Mouse (Mus musculus): ENCODE measurements around the gene Aldh1b1. TPM values are rescaled to one million over a fixed set of nuclear protein-coding genes. Genes with fewer than 3 reads are reported as not detected.

Aldh1b1 gene
- total RNA-seq (2014; rRNA removed) (17.6 and 20.3 TPM in 2 replicates), polyA plus RNA-seq (2015; fragmentation: Nextera tagmentation; extraction: Ambion mirVana) (22.6 and 23.6 TPM in 2 replicates)

DNA sequence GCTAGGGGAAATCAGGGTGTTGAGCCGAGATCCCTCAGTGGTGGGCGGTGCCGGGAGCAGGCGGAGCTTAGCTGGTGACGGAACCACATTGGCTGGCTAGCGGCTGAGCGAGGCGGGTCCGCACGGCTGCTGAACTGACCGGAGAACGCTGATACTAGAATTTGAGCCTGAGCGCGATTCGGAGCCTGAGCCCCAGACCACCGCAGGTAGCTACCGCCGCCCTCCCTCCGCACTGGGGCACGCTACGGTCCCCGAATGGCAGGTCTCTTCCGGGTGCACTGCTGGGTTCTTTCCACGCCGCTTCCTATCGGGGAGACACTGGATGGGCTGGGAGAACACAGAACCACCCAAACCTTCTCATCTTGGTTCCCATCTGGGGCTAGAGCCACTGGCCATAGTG lies at the start of gene Aldh1b1:
Aldh1b1 (plus strand) TSS at position 59 of the 400 bp plus-strand sequence.
- Histone ChIP-seq H3K4me1 (ENCODE audit: insufficient read depth, low read length) (peaks cover 5% of the 10 kb centered on the region; the same call in 1 of the 2 replicates), H3K9me3 (ENCODE audit: low read length) (no peaks in the 10 kb centered on the region), H3K9ac (replicated peaks; ENCODE audit: low read length, poor library complexity, severe bottlenecking) (peak within 1 kb of the TSS; percentile 65), H3K27me3 (ENCODE audit: insufficient read depth, low read length) (no peaks in the 10 kb centered on the region), H3K36me3 (ENCODE audit: insufficient read depth, low read length) (peaks cover 4% of the 10 kb centered on the region; the same call in 1 of the 2 replicates), H3K4me3 (ENCODE audit: low read depth, low read length) (peak within 1 kb of the TSS; percentile 54), H3K4me2 (ENCODE audit: low read depth, low read length, poor library complexity, severe bottlenecking) (peak within 1 kb of the TSS; percentile 78), H3K27ac (ENCODE audit: low read depth, low read length) (peak within 1 kb of the TSS; percentile 62; the same call in 1 of the 2 replicates)
- DNase-seq (ENCODE audit: low spot score), result peak; percentile 77
- no peak for TF ChIP-seq CTCF (IDR thresholded peaks at IDR 0.05)
- WGBS, result under 1% methylated on average over 26 of the region's 26 CpGs
- peak; percentile 70 for ATAC-seq (ENCODE audit: low FRiP score)

DNA sequence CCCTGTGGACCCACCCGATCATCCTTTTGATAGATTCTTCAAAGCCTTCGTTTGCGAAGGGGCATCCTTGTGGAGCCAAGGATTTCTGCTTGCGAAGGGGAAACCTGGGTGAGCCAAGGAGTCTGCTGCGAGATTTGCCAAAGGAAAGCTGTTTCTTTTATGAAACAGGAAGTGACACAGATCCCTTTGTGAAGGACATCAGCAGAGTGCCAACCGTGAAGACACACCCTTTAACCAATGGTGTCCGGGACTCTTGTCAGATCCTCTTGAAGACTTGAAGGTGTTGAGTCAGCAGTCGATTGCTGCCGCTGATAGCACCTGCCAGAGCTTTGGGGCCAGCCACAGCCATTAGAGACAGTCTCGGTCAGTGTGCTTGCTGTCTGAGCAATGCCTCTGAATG lies 49.4 kb upstream of the Aldh1b1 start:
- no peak for DNase-seq (ENCODE audit: low spot score)
- 87% methylated on average over 10 of the region's 10 CpGs for WGBS
- no peak for ATAC-seq (ENCODE audit: low FRiP score)

DNA sequence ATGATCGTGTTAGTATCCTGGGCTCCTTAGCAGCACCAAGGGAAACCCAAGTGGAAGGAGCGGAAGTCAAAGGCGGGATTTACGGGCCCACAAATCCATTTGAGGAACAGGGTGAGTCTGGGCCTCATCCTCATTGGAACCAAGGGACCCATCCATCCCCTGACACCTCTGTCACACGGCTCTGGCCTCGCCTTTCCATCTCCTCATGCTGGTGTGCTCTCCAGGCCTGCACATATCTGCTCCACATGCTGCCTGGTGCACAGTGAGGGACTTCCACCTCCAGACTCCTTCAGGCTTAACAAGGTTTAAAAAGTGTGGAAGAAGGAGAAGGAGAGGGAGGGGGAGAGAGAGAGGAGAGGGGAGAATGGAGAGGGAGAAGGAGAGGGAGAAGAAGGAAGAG lies 48.3 kb upstream of the Aldh1b1 start:
- Histone ChIP-seq H3K4me2 (ENCODE audit: low read depth, low read length, poor library complexity, severe bottlenecking) (no peak overlapping the region), H3K27ac (ENCODE audit: low read depth, low read length) (no peak overlapping the region), H3K4me1 (ENCODE audit: insufficient read depth, low read length) (no peaks in the 10 kb centered on the region), H3K36me3 (ENCODE audit: insufficient read depth, low read length) (no peaks in the 10 kb centered on the region), H3K27me3 (ENCODE audit: insufficient read depth, low read length) (no peaks in the 10 kb centered on the region; the same call in 1 of the 2 replicates), H3K9ac (replicated peaks; ENCODE audit: low read length, poor library complexity, severe bottlenecking) (no peak overlapping the region), H3K9me3 (ENCODE audit: low read length) (no peaks in the 10 kb centered on the region), H3K4me3 (ENCODE audit: low read depth, low read length) (no peak overlapping the region)
- 88% methylated on average over 6 of the region's 6 CpGs for WGBS
- ATAC-seq (ENCODE audit: low FRiP score), result no peak
- no peak for DNase-seq (ENCODE audit: low spot score)
- no peak for TF ChIP-seq CTCF (IDR thresholded peaks at IDR 0.05)

More for the DNA sequence above, 49.4 kb upstream of the Aldh1b1 start:
- no peak for TF ChIP-seq CTCF (IDR thresholded peaks at IDR 0.05)
- Histone ChIP-seq H3K4me1 (ENCODE audit: insufficient read depth, low read length) (no peaks in the 10 kb centered on the region), H3K4me2 (ENCODE audit: low read depth, low read length, poor library complexity, severe bottlenecking) (no peak overlapping the region), H3K9me3 (ENCODE audit: low read length) (no peaks in the 10 kb centered on the region), H3K36me3 (ENCODE audit: insufficient read depth, low read length) (no peaks in the 10 kb centered on the region), H3K4me3 (ENCODE audit: low read depth, low read length) (no peak overlapping the region), H3K27me3 (ENCODE audit: insufficient read depth, low read length) (no peaks in the 10 kb centered on the region; the same call in 1 of the 2 replicates), H3K27ac (ENCODE audit: low read depth, low read length) (no peak overlapping the region), H3K9ac (replicated peaks; ENCODE audit: low read length, poor library complexity, severe bottlenecking) (no peak overlapping the region)

DNA sequence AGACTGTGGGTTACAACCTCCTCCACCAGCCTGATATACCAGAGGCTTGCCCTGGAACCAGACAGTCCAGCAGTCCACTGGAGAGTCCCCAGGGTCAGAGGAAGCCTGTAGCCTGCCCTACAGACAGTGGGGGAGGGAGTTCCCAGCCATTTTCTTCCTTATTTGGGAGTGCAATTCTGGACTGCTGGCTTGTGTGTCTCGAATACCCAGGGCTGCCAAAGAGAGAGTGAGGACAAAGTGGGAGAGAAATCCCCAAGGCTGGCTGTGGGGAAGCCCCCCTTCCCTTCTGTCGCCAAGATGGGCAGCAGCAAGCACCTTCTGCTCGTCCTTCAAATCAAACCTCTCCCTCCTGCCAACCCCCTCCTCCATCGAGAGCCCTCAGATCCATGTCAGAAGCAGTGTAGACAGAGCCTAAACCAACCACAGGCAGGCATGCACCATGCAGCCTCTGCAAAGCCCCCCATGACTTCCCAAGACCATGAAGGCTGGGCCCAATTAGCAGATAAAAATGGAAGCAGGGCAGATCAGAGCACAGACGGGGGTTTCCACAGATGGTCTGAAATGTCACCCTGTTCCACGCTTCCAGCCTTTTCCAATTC lies 45.5 kb upstream of the Aldh1b1 start:
- no peak overlapping the region for H3K9ac ChIP-seq (replicated peaks; ENCODE audit: low read length, poor library complexity, severe bottlenecking)
- ATAC-seq (ENCODE audit: low FRiP score) (no peak), DNase-seq (ENCODE audit: low spot score) (peak; percentile 46)
- no peak overlapping the region for H3K4me2 ChIP-seq (ENCODE audit: low read depth, low read length, poor library complexity, severe bottlenecking)
- H3K9me3 ChIP-seq (ENCODE audit: low read length), result no peaks in the 10 kb centered on the region
- H3K36me3 ChIP-seq (ENCODE audit: insufficient read depth, low read length), result no peaks in the 10 kb centered on the region
- no peak overlapping the region for H3K27ac ChIP-seq (ENCODE audit: low read depth, low read length)
- H3K4me3 ChIP-seq (ENCODE audit: low read depth, low read length), result no peak overlapping the region
- 47% methylated on average over 6 of the region's 6 CpGs for WGBS
- TF ChIP-seq CTCF (IDR thresholded peaks at IDR 0.05), result no peak
- peaks cover 3% of the 10 kb centered on the region; the same call in 1 of the 2 replicates for H3K27me3 ChIP-seq (ENCODE audit: insufficient read depth, low read length)
- no peaks in the 10 kb centered on the region for H3K4me1 ChIP-seq (ENCODE audit: insufficient read depth, low read length)

DNA sequence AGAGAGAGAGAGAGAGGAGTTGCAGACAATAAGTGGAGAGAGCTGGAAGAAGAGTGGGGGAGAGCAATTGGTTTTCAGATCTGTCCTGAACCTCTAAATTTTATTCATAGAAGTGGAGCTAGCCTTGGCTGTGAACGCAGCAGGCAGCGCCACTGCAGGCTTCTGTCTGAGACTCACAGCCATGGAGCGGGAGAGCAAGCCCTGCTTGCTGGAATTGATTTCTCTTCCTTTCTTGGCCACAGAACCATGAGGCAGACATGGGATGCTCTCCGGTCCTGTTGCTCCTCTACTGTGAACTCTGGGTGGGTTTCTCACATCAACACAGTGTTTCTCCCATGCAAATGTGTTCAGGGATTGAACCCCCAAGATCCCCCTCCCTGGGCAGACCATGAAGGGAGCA lies 44.7 kb upstream of the Aldh1b1 start:
- H3K4me3 ChIP-seq (ENCODE audit: low read depth, low read length), result no peak overlapping the region
- H3K36me3 ChIP-seq (ENCODE audit: insufficient read depth, low read length), result no peaks in the 10 kb centered on the region
- H3K27ac ChIP-seq (ENCODE audit: low read depth, low read length), result peak overlapping the region; percentile 26; the same call in 1 of the 2 replicates
- no peak overlapping the region for H3K4me2 ChIP-seq (ENCODE audit: low read depth, low read length, poor library complexity, severe bottlenecking)
- no peak for TF ChIP-seq CTCF (IDR thresholded peaks at IDR 0.05)
- no peak for ATAC-seq (ENCODE audit: low FRiP score)
- peaks cover 5% of the 10 kb centered on the region; the same call in 1 of the 2 replicates for H3K27me3 ChIP-seq (ENCODE audit: insufficient read depth, low read length)
- 46% methylated on average over 4 of the region's 4 CpGs for WGBS
- no peak overlapping the region for H3K9ac ChIP-seq (replicated peaks; ENCODE audit: low read length, poor library complexity, severe bottlenecking)
- H3K4me1 ChIP-seq (ENCODE audit: insufficient read depth, low read length), result no peaks in the 10 kb centered on the region
- DNase-seq (ENCODE audit: low spot score), result no peak
- no peaks in the 10 kb centered on the region for H3K9me3 ChIP-seq (ENCODE audit: low read length)

DNA sequence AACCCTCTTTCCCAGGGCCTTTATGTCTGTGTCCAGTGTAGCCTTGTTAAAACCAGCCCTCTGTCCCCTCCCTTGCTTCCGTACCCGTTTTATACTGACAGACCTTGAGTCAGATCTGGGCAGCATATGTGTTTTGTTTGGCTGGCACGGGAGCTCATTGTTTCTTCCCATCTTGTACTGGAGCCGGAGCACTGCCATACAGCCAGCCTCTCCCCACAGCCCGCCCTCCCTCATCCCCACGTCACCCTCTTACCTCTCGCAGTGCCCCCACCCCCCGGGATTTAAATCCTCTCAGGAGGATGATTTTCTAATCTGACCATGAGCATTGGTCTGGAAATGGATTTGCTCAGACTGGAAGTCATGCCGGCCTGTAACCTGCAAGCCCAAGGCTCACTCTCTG lies 43.7 kb upstream of the Aldh1b1 start:
- Histone ChIP-seq H3K27ac (ENCODE audit: low read depth, low read length) (no peak overlapping the region), H3K4me3 (ENCODE audit: low read depth, low read length) (no peak overlapping the region), H3K9me3 (ENCODE audit: low read length) (no peaks in the 10 kb centered on the region), H3K4me1 (ENCODE audit: insufficient read depth, low read length) (no peaks in the 10 kb centered on the region), H3K27me3 (ENCODE audit: insufficient read depth, low read length) (peaks cover 5% of the 10 kb centered on the region; the same call in 1 of the 2 replicates), H3K9ac (replicated peaks; ENCODE audit: low read length, poor library complexity, severe bottlenecking) (no peak overlapping the region), H3K4me2 (ENCODE audit: low read depth, low read length, poor library complexity, severe bottlenecking) (no peak overlapping the region), H3K36me3 (ENCODE audit: insufficient read depth, low read length) (no peaks in the 10 kb centered on the region)
- DNase-seq (ENCODE audit: low spot score) (no peak), ATAC-seq (ENCODE audit: low FRiP score) (no peak)
- 36% methylated on average over 9 of the region's 9 CpGs for WGBS
- TF ChIP-seq CTCF (IDR thresholded peaks at IDR 0.05), result no peak

Data from midbrain, postnatal 0 days (tissue).